Mouse (Mus musculus) naive thymus-derived CD4-positive, alpha-beta T cell, adult 2 months (primary cell): ENCODE measurements around the gene Tex22.
A peak's percentile ranks its signal among the peaks of the same experiment; 100 is the strongest.

ENCODE experiments used
- DNase-seq: peaks from one replicate; pipeline ENCODE4 v3.0.0-alpha.2; 2011; ENCODE audit warnings: low read depth

Gene Tex22

GRCm38 (mm10) chr12:113056089-113056488 is 18.2 kb upstream of the Tex22 start:
- no peak for DNase-seq

DNA sequence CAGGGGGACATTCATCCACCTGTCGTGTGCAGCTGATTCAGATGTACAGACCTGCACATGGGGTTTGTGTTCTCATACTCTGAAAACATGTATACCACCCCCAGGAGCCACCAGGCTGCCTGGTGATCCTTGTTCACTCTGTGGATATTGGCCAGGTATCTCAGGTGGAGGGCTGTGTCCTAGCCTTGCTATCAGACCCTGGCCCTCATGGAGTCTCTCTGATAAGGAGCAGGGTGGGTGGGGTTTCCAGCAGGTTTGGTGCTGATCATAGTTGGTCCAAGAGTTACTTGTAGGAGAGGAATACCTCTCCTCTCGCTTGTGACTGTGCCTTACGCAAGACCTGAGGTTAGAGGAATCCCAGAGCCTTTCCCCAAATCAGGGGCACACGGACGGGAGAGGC is 14.1 kb upstream of the Tex22 start:
- DNase-seq = no peak

- DNase-seq = no peak
These were observed 12.7 kb upstream of the Tex22 start for GRCm38 (mm10) chr12:113061606-113062005.

GRCm38 (mm10) chr12:113062201-113062600 is 12.1 kb upstream of the Tex22 start:
- no peak for DNase-seq

GRCm38 (mm10) chr12:113063700-113064099 is 10.6 kb upstream of the Tex22 start:
- no peak for DNase-seq

GRCm38 (mm10) chr12:113068002-113068401 is 6.3 kb upstream of the Tex22 start:
- DNase-seq = no peak

DNA sequence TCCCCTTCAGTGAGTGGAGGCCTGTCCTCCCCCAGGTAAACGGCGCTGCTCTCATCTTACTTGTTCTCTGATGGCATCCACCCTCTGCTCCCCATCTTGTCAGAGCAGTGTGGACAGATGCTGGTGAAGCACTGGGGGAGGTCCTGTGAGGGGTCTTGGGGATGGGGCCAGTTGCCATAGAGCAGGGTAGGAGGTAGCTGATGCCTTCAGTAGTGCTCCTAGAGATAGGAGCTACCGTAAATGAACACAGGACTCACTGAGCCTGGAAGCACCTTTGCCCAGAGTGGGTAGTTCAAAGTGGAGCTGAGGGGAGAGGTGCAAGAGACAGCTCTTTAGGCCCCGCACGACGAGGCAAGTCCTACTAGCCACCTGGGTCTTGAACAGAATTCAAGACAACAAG is 4.9 kb upstream of the Tex22 start:
- DNase-seq = no peak

DNA sequence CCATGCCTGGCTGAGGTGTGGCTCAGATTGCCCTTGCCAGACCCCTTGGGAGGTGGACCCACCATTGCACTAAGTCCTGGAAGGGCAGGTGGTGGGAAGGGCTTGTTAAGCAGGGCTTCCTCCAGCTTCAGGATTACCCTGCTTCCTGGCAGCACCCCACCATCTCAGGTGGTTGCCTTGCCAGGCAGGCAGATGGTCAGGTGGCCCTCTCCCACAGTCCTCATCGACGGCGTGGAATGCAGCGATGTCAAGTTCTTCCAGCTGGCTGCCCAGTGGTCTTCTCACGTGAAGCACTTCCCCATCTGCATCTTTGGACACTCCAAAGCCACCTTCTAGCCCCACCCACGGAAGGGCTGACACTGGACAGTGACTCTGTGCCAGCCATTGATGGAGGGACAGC is 3.0 kb upstream of the Tex22 start:
- no peak for DNase-seq

DNA sequence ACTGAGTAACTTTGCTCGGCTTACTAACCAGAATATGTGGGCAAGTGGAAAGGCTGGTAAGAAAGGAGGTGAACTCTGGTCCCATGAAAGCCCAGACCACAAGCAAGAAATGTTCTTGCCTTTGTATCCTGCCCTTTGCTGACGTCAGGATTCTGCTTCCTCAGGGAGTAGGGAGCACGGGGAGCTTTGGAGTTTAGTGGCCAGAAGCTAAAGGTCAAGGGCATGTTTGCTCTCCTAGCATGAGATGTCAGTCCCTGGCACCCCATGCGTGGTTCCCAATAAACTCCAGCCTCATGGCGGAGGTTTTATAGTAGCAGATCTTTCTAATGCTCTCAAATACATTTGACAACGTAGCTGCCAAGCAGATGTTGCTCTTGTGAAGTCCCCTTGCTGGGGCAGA is 2.5 kb upstream of the Tex22 start:
- no peak for DNase-seq

GRCm38 (mm10) chr12:113073420-113074328 is 628 bp upstream of the Tex22 start:
- peak; percentile 74 for DNase-seq

GRCm38 (mm10) chr12:113075063-113075454 is 757 bp downstream of the Tex22 start:
- peak; percentile 94 for DNase-seq

DNA sequence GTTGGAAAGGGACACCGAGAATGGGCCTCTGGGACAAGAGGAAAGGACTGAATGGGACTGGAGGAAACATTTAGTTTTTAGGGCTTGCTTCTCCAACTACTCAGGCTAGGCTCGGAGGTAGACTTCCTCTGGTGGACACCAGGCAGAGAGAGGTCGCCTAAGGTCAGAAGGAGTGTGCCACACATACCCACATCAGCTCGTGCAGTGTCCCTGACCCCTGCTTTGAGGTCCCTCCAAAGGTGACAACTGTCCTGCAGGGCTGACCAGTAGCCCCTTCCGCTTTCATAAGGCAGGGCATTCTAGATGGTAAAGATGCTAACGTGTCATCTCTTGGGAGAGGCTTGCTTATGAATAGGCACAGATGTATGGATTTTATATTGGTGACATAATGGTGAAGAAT is 1.2 kb downstream of the Tex22 start:
- no peak for DNase-seq

DNA sequence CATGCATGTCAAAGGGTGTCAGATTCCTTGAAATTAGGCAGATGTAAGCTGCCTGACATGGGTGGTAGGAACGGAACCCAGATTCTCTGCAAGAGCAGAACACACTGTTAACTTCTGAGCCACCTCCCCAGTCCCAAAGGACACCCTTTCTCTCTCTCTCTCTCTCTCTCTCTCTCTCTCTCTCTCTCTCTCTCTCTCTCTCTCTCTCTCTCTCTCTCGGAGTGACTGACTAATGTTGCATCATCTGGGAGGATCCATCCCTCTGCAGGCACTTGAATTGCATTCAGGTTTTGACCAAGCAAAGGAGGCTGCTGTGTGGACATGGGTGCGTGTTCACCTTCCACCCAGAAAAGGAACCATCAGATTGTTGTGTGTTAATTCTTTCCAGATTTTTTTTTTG is 13.0 kb downstream of the Tex22 start:
- no peak for DNase-seq

DNA sequence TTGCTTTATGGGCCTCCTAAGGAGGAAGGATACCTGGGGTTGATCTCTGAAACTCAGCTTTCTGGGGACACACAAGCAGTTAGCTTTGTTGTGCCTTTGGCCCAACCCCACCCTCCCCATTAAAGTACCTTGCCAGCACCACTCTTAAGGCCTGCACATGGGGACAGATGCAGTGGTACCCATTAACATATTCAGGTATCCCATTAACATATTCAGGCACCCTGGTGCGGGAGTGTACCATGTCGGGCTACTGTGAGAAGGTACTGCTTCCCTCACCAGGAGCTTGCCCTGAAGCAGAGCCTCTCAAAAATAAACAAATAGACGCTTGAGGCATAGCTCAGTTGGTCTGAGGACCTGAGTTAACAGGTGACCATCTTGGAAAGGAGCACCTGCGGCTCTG is 13.7 kb downstream of the Tex22 start:
- DNase-seq = no peak

DNA sequence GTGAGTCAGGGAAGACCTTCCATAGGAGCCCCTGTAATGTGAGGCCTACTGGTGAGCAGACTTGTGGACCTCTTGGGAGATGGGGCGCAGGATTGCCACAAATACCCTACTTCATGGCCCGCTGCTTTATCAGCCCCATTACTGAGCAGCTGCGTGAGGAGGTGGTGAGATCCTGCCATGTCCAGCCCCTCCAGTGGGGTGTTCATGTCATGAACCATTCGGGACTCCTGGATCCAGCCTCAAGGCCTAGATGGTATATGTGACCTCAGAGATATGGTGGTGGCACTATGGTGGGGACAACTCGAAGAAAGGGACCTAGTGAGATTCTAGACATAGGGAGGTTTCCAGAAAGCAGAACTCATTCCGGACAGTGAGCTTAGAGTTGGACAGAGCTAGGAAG is 14.8 kb downstream of the Tex22 start:
- no peak for DNase-seq

- no peak for DNase-seq
These were observed 15.8 kb downstream of the Tex22 start for GRCm38 (mm10) chr12:113090053-113090452.

GRCm38 (mm10) chr12:113097040-113097439 is 22.7 kb downstream of the Tex22 start:
- no peak for DNase-seq

- DNase-seq = peak; percentile 64
These were observed 23.5 kb downstream of the Tex22 start, which contains the start of gene Mta1 for GRCm38 (mm10) chr12:113097749-113098281. Gene Mta1, plus strand, starts transcription at chr12:113098278.

GRCm38 (mm10) chr12:113098530-113099151 is 24.3 kb downstream of the Tex22 start:
- peak; percentile 52 for DNase-seq

GRCm38 (mm10) chr12:113099470-113100237 is 25.4 kb downstream of the Tex22 start:
- DNase-seq = peak; percentile 24

DNA sequence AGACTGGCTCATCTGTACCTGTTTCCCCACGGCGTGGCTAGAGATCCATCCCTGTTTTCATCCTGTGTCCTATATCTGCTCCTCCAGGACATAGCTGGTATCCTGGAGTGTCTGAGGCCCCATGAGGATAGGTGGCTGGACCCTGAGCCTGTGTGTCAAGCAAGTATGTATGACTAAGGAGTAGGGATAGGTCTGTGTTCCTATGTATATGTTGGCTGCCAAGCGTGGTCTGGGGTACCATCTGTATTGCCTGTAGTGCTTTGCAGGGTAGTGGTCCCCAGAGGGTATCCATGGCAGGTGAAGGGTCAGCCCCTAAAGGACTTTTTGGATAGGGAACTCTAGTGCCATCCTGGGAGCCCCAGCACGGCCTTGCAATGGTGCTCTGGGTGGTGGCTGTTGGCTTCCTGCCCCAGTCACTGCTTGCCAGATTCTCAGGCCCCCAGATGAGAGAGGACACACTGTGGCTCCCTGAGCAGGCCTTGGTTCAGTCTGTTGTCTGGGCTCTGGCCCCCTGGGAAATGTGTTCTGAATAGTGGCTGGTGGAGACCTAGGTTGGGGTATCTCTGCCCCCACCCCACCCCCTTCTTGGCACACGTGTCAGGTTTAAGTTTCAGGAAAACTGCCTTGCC is 26.3 kb downstream of the Tex22 start:
- peak; percentile 29 for DNase-seq
